ENCODE assay signal across 22 mouse cellular contexts in genomic region chr13:18956065-18956913, GRCm38 (mm10). TPM values are rescaled to one million over a fixed set of nuclear protein-coding genes. Genes with fewer than 3 reads are reported as not detected.
DNase-seq lines count a peak whose midpoint lies in the region; ATAC-seq and TF ChIP-seq lines count a peak whose summit lies in the region.
"Had no signal": no experiment of that assay in that cellular context is flagged by ENCODE, and none has a peak within 500 bp of the region (broad histone marks: within the 10 kb centered on the region; RNA-seq: fewer than 3 reads in every experiment).

No protein-coding gene starts in this region.

- ATAC-seq in hindbrain, postnatal 0 days: peak; percentile 72; the same call in 1 of the 2 replicates
- no peak for ATAC-seq in hindbrain, embryonic 11.5 days (ENCODE audit: low FRiP score)
- ATAC-seq: activated CD4-positive, CD25-positive, alpha-beta regulatory T cell, adult 4 months; lung, postnatal 0 days; midbrain, embryonic 13.5 days; Patski had no signal

- no peak overlapping the region for H3K4me3 ChIP-seq in hindbrain, postnatal 0 days (ENCODE audit: low read length)
- H3K4me3 ChIP-seq in hindbrain, embryonic 11.5 days (ENCODE audit: low read depth, low read length): no peak overlapping the region
- H3K4me3 ChIP-seq: embryonic facial prominence, embryonic 15.5 days; forebrain, embryonic 10.5 days; heart, embryonic 13.5 days; limb, embryonic 12.5 days; midbrain, embryonic 13.5 days had no signal

- H3K36me3 ChIP-seq in hindbrain, postnatal 0 days (ENCODE audit: insufficient read depth, low read length): no peaks in the 10 kb centered on the region
- H3K36me3 ChIP-seq in hindbrain, embryonic 11.5 days (ENCODE audit: control insufficient read depth, insufficient read depth, low read length): no peaks in the 10 kb centered on the region
- H3K36me3 ChIP-seq: embryonic facial prominence, embryonic 15.5 days; forebrain, embryonic 10.5 days; heart, embryonic 13.5 days; limb, embryonic 12.5 days; midbrain, embryonic 13.5 days had no signal

- no peak for TF ChIP-seq CTCF in hindbrain, postnatal 0 days (IDR thresholded peaks at IDR 0.05; ENCODE audit: low read depth)

- peak; percentile 59 for DNase-seq in cerebellum, adult 9-10 months
- no peak for DNase-seq in cerebellum, adult 8-10 months
- DNase-seq in hindbrain, postnatal 0 days (ENCODE audit: low spot score): peak; percentile 60
- DNase-seq in hindbrain, embryonic 11.5 days (ENCODE audit: low spot score): no peak
- DNase-seq in Muller cell, postnatal 12 days (ENCODE audit: inconsistent ontology term): peak; percentile 81
- DNase-seq in adrenal gland, postnatal 36 days: peak; percentile 13 to 17
- DNase-seq in thymus, postnatal 4 days: no peak
- DNase-seq: heart, adult 11 months; heart, postnatal 36 days; kidney, adult 2 months; kidney, postnatal 14 days had no signal

- H3K27ac ChIP-seq in hindbrain, postnatal 0 days: no peak overlapping the region
- H3K27ac ChIP-seq in hindbrain, embryonic 11.5 days (ENCODE audit: low read depth, low read length): no peak overlapping the region
- H3K27ac ChIP-seq: embryonic facial prominence, embryonic 15.5 days; forebrain, embryonic 10.5 days; heart, embryonic 13.5 days; limb, embryonic 12.5 days; liver, embryonic 14.5 days; midbrain, embryonic 13.5 days had no signal

- no peaks in the 10 kb centered on the region for H3K4me1 ChIP-seq in hindbrain, postnatal 0 days (ENCODE audit: insufficient read depth, low read length)
- H3K4me1 ChIP-seq in hindbrain, embryonic 11.5 days (replicated peaks; ENCODE audit: control insufficient read depth, insufficient read depth, low read length): no peaks in the 10 kb centered on the region
- H3K4me1 ChIP-seq: embryonic facial prominence, embryonic 15.5 days; heart, embryonic 13.5 days; limb, embryonic 12.5 days had no signal

- H3K4me2 ChIP-seq in hindbrain, postnatal 0 days (ENCODE audit: low read depth, low read length): no peak overlapping the region
- H3K4me2 ChIP-seq in hindbrain, embryonic 11.5 days (replicated peaks; ENCODE audit: low read depth, low read length): no peak overlapping the region
- H3K4me2 ChIP-seq: embryonic facial prominence, embryonic 15.5 days; heart, embryonic 13.5 days; limb, embryonic 12.5 days; midbrain, embryonic 13.5 days had no signal

- H3K9me3 ChIP-seq in hindbrain, postnatal 0 days (ENCODE audit: low read length): no peaks in the 10 kb centered on the region
- no peaks in the 10 kb centered on the region for H3K9me3 ChIP-seq in hindbrain, embryonic 11.5 days (ENCODE audit: control insufficient read depth, low read length)
- H3K9me3 ChIP-seq: embryonic facial prominence, embryonic 15.5 days; forebrain, embryonic 10.5 days; heart, embryonic 13.5 days; limb, embryonic 12.5 days; midbrain, embryonic 13.5 days had no signal

- 63% methylated on average over 11 of the region's 11 CpGs for WGBS in hindbrain, postnatal 0 days
- 90% methylated on average over 11 of the region's 11 CpGs for WGBS in hindbrain, embryonic 11.5 days

- H3K9ac ChIP-seq in hindbrain, postnatal 0 days (replicated peaks; ENCODE audit: low read length): no peak overlapping the region
- H3K9ac ChIP-seq in hindbrain, embryonic 11.5 days (ENCODE audit: low read depth, low read length): no peak overlapping the region
- H3K9ac ChIP-seq: embryonic facial prominence, embryonic 15.5 days; heart, embryonic 13.5 days; limb, embryonic 12.5 days; liver, embryonic 14.5 days; midbrain, embryonic 13.5 days had no signal

- H3K27me3 ChIP-seq in hindbrain, postnatal 0 days (ENCODE audit: insufficient read depth, low read length): no peaks in the 10 kb centered on the region
- H3K27me3 ChIP-seq in hindbrain, embryonic 11.5 days (ENCODE audit: control insufficient read depth, insufficient read depth, low read length): no peaks in the 10 kb centered on the region
- H3K27me3 ChIP-seq: embryonic facial prominence, embryonic 15.5 days; heart, embryonic 13.5 days; limb, embryonic 12.5 days; midbrain, embryonic 13.5 days had no signal

RNA-seq across cellular contexts. Expression of gene Amph, which starts 8.3 kb away (rescaled TPM):
- total RNA-seq in hindbrain, postnatal 0 days (2014; rRNA removed): 110 and 114 TPM in 2 replicates
- polyA plus RNA-seq in hindbrain, postnatal 0 days (2015; fragmentation: Nextera tagmentation; extraction: Ambion mirVana): 65.1 TPM in 2 replicates
- polyA plus RNA-seq in hindbrain, embryonic 11.5 days (2014; fragmentation: Nextera tagmentation; extraction: Ambion mirVana): 10.9 and 11.5 TPM in 2 replicates
- total RNA-seq in adrenal gland, postnatal 36 days (2021): 1 to 10 TPM; 6.6 to 9.1 TPM
- total RNA-seq: megakaryocyte progenitor cell, adult 5-6 weeks had no signal
- polyA plus RNA-seq: C2C12 had no signal

Comparison
In these comparisons a context has a peak if more than half of its experiments do, and no peak if none do; other contexts are left out.
1. DNase-seq: peak in cerebellum, adult 9-10 months (single experiment), hindbrain, postnatal 0 days (single experiment), Muller cell, postnatal 12 days (single experiment) and adrenal gland, postnatal 36 days (2 of 2); none in cerebellum, adult 8-10 months (single experiment), hindbrain, embryonic 11.5 days (single experiment) and thymus, postnatal 4 days (single experiment).
2. RNA of gene Amph, which starts 8.3 kb away (total RNA-seq): 110 to 114 TPM in hindbrain, postnatal 0 days; 6.6 to 9.1 TPM in adrenal gland, postnatal 36 days; every median in the first group is over 10 times any median in the second.